Mouse (Mus musculus) MEL (cell line): ENCODE data around the gene Ifna16.

ENCODE experiments used
- CTCF ChIP-seq, 3 experiments: IDR thresholded peaks in 2 of 3; conservative IDR thresholded peaks in 1 of 3; 2 replicates each; pipeline ENCODE4 v1.5.1; 2011 to 2012; ENCODE audit warnings: low read length in 3 of 3, low read depth in 2 of 3, mild to moderate bottlenecking in 2 of 3, improper control_type of control experiment in 1 of 3, inconsistent platforms in 1 of 3, mixed read lengths in 1 of 3, moderate library complexity in 1 of 3; ENCODE audit not compliant: control insufficient read depth in 1 of 3, insufficient read depth in 1 of 3, poor library complexity in 1 of 3, severe bottlenecking in 1 of 3
- E2F4 ChIP-seq: IDR thresholded peaks from 2 replicates; pipeline ENCODE4 v1.6.1; 2011; ENCODE audit warnings: low read depth, low read length, improper control_type of control experiment, borderline replicate concordance
- MXI1 ChIP-seq: IDR thresholded peaks from 2 replicates; pipeline ENCODE4 v1.6.1; 2011; ENCODE audit warnings: mild to moderate bottlenecking, low read depth, low read length, improper control_type of control experiment
- POLR2A ChIP-seq, 2 experiments: IDR thresholded peaks; 2 replicates each; pipeline ENCODE4 v1.6.1; 2011 to 2012; ENCODE audit warnings: low read length in 2 of 2, mild to moderate bottlenecking in 2 of 2, control low read depth in 1 of 2, improper control_type of control experiment in 1 of 2, low read depth in 1 of 2, moderate library complexity in 1 of 2; ENCODE audit not compliant: control insufficient read depth in 1 of 2, insufficient read depth in 1 of 2, poor library complexity in 1 of 2
- RCOR1 ChIP-seq: IDR thresholded peaks from 2 replicates; pipeline ENCODE4 v1.6.1; 2012; ENCODE audit warnings: low read depth, mild to moderate bottlenecking, inconsistent platforms, low read length, improper control_type of control experiment
- TBP ChIP-seq: IDR thresholded peaks from 2 replicates; pipeline ENCODE4 v1.8.0; 2011; ENCODE audit warnings: low read depth, low read length, improper control_type of control experiment

- TF ChIP-seq CTCF (IDR thresholded peaks at IDR 0.05 in 2 of 3, conservative IDR thresholded peaks at IDR 0.05 in 1 of 3; ENCODE audit: control insufficient read depth in 1 of 3, insufficient read depth in 1 of 3, low read depth in 2 of 3, low read length in 3 of 3, poor library complexity in 1 of 3, severe bottlenecking in 1 of 3) (no peak), TBP (no peak), POLR2A (IDR thresholded peaks at IDR 0.05; ENCODE audit: control insufficient read depth in 1 of 2, insufficient read depth in 1 of 2, low read depth in 1 of 2, low read length in 2 of 2, poor library complexity in 1 of 2) (no peak), MXI1 (no peak), RCOR1 (no peak), E2F4 (no peak)
These were observed 15.8 kb upstream of the Ifna16 start for GRCm38 (mm10) chr4:88692537-88692936.
